Mouse (Mus musculus): ENCODE measurements at regions not wholly inside any gene's neighbourhood (a gene's known extent, or its start where the extent isn't known, plus 50 kb on each side); places are given as distances from the start of the nearest gene placed in this dataset.
"Not testable (repeated sequence)": the region's sequence is repeated elsewhere in the genome, so short reads cannot be mapped to it uniquely, and the experiment has no call there.

DNA sequence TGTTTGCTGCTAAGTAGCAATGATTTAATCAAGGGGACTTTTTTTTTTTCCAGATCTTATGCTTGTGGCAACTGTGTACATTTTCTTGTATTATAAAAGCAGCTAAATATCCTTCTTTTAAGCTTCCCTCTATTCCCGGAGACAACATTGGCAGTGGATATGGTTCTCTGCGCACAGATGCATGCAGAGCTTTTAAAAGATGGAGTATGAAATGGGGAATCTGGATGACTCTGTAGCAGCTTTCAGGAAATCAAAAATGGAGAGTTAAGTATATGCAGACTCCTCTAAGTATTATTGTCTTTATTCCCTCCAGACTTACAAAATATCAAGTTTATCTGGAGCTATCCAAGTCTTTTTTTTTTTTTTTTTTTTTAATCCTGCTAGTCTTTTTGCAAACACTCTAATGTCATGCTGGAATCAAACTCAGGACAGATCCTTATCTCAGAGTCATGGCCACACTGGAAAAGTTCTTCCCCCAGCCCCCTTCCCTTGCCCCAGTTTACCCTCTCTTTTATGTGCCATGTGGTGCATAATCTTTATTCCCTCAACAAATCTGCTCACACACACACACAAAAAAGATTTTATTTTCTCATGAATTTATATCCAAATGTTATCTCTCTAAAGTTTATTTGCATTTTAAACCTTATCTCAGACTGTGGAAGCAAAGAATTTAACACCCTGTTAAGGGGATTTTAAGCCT lies 1080.3 kb upstream of the Cdh6 start:
- no peak for DNase-seq (ENCODE audit: low spot score)

DNA sequence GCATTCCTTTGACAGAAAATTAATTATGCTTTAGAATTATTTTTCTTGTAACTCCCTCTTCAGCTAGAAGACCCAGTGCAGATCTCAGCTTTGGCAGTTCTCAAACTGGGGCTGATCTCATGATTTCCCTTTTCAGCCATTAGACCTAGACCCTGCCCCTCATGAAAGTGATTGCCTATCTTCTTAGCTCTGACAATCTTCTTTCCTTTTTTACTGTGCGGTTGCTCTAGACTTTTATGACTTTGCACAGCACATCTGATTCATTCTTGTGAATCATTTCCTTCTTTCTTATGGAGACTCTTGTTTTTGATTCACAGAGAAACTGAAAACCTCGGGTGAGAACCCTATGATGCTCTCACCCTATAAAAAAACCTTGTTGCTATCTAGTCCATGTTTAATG lies 1078.3 kb upstream of the Cdh6 start:
- DNase-seq (ENCODE audit: low spot score), result no peak

DNA sequence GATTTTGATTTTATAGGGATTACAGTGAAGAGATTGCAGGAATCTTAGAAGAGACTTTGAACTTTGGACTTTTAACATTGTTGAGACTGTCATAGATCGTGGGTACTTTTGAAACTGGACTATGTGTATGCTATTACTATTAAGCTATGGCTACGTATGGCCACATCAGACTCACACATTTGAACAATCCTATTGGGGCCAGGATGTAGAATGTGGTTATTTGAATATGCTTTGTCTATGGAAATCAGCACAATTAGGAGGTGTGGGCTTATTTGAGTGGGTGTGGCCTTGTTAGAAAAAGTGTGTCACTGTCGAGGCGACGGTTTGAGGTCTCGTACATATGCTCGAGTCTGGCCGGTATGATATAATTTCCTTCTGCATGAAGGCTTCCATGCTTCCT lies 1041.8 kb upstream of the Cdh6 start:
- DNase-seq (ENCODE audit: low spot score), result no peak

DNA sequence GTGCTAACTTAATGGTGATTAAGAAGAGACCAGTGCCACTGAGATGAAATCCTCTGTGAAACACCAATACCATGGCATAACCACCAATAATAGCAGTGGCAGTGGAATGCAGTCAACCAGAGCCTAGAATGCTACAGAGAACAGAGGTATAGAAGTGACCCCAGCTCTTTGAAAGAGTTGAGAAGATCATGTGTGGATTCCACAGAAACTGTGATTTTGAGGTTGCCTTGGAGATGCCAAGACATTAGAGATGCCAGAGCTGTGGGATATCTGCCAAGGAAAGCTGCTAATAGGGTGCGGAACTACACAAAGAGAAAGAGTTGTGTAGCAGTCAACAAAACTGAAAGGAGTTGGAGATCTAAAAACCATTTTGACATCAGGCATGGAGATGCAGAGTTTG lies 1041.3 kb upstream of the Cdh6 start:
- DNase-seq (ENCODE audit: low spot score), result no peak

DNA sequence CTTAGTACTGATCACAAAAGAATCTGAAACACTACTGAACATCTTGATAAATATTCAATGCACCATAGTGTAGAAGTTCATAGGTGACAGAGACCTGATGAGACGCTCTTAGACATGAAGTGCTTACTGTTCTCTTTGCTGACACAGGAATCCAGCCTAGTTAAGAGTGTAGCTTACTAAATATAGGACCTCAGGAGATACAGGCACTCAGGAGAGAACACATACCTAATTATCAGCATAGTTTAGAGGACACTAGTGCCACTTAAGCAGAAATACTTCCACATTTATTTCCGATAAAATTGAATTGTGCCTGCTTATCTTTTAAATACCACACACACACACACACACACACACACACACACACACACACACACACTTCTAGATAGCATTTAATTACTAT lies 1004.0 kb upstream of the Cdh6 start:
- DNase-seq (ENCODE audit: low spot score), result no peak

DNA sequence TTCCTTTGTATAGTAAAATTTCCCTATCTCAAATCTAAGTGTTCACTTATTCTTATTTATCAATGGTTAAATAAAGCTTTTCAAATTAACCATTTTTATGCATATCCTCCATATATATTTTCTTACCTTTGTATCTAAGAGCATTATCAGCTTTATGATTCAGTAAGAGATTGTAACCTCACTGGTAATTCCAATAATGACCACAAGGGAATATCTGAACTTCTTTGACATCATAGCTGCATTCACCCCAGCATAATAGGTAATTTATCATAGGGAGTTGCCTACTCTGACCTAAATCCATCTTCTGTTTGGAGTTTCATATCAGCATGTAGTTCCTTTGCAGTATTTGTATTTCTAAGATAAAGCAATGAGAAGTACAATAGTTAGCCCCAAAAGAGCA lies 963.9 kb upstream of the Cdh6 start:
- DNase-seq (ENCODE audit: low spot score), result no peak

DNA sequence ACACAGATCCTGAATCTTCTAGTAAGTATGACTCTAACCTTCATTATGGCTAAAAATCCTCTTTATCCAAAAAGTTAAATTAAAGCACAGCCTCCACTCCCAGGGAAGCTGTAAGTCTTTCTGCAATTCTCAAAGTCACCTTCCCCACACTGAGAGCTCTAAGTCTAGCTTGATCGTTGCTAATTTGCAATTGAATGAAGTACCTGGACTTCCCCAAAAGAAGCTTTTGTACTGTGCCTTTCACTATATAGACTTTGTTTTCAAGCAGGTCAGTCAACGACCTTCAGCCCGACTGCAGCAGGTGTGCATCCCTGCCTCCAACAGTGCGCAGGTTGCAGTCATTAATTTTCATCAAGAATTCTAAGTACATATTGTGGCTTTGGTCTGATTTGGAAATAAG lies 950.4 kb upstream of the Cdh6 start:
- no peak for DNase-seq (ENCODE audit: low spot score)

DNA sequence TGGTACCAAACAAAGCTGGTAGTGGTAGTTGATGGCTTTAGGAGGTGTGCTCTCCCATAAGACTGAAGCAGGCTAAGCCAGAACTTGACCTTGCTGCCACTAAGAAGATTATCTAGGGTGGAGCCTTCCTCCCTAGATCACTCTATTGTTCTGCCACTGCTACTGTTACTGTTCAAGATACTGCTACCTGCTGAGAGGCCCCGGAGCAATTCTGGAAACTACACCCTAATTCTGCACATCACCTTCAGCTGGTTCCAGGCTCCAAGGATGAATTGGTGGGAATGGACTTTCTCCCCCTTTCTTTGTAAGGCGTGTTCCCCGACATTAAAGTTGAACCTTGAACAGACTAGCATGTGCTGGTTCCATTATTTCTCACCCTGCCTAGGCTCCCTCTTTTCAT lies 944.8 kb upstream of the Cdh6 start:
- not testable (repeated sequence) for DNase-seq (ENCODE audit: low spot score)

DNA sequence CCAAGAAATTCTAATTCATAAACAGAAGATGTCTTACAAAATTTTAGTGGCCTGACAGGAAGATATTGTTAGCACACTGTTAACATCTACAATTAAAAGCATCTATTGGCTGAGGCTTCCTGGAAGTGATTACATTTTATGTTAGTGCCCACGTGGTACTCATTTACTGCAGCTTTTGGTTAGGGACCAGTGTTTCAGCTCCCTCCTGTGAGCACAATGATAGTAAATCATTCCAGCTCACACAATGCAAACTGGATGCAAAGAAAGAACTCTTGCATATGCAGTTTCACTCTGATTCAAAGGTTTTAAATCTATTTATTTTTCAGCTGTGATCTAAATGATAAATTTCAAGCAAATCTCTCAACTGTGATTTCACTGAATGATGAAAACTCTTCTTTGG lies 928.3 kb upstream of the Cdh6 start:
- no peak for DNase-seq (ENCODE audit: low spot score)

DNA sequence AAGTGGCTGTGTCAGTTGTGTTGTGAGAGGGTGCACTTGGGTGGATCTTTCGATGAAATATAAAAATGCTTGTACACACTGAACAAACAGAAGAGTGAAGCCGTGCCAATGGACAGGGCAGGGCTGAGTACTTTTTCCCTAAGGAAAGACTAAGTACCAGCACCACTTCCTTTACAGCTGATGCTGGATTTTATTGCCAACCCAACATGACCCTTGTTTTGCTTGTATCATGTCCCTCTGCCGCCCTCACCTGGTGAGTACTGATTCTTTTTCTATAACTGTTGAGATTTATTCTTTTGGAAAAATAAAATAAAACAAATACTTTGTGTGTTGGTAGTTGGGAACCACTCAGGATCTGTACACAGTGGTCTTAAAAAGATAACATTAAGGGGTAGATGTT lies 878.4 kb upstream of the Cdh6 start:
- DNase-seq (ENCODE audit: low spot score), result peak; percentile 21
